In the genomic region with DNA sequence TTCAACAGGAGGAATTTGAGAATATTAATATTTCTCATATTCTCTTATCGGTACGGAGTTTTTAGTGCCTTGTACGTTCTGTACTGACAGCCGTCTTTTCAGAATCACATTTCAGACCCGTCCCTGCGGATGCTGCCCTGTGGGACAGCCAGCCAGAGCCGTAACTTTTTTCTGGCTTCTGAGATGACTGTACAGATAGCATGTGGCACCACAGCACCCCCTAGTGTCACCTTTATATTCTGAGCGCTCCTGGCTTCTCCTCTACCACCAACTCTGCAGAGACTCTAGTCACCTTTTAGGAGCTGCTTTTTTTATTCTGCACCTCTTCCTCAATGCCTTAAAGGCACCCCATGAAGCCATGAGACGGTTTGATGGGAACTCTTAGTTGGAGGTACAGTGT, we compare ENCODE assay signal across 8 mouse cellular contexts. TPM values are rescaled to one million over a fixed set of nuclear protein-coding genes. Genes with fewer than 3 reads are reported as not detected.
A peak's percentile ranks its signal among the peaks of the same experiment; 100 is the strongest.
DNase-seq lines count a peak whose midpoint lies in the region; ATAC-seq lines count a peak whose summit lies in the region.

No protein-coding gene starts in this region.

- H3K9me3 ChIP-seq in embryonic facial prominence, embryonic 11.5 days (replicated peaks; ENCODE audit: control insufficient read depth, low read length): no peaks in the 10 kb centered on the region
- H3K9me3 ChIP-seq in liver, embryonic 13.5 days (replicated peaks): no peaks in the 10 kb centered on the region
- H3K9me3 ChIP-seq in stomach, embryonic 15.5 days: no peaks in the 10 kb centered on the region

- H3K27ac ChIP-seq in embryonic facial prominence, embryonic 11.5 days (replicated peaks; ENCODE audit: low read depth, low read length): 0 out of 2 replicates have a peak overlapping the region, but pooled peaks have one; percentile 54
- H3K27ac ChIP-seq in liver, embryonic 13.5 days: peak overlapping the region; percentile 75
- H3K27ac ChIP-seq in stomach, embryonic 15.5 days: peak overlapping the region; percentile 68; the same call in 1 of the 2 replicates

- no peaks in the 10 kb centered on the region; the same call in 1 of the 2 replicates for H3K36me3 ChIP-seq in embryonic facial prominence, embryonic 11.5 days (replicated peaks; ENCODE audit: control insufficient read depth, insufficient read depth, low read depth, low read length)
- H3K36me3 ChIP-seq in liver, embryonic 13.5 days: peaks cover 6% of the 10 kb centered on the region
- no peaks in the 10 kb centered on the region for H3K36me3 ChIP-seq in stomach, embryonic 15.5 days

- H3K9ac ChIP-seq in embryonic facial prominence, embryonic 11.5 days (replicated peaks; ENCODE audit: low read length): no peak overlapping the region
- peak overlapping the region; percentile 51 for H3K9ac ChIP-seq in liver, embryonic 13.5 days
- H3K9ac ChIP-seq in stomach, embryonic 15.5 days: no peak overlapping the region

- WGBS in embryonic facial prominence, embryonic 11.5 days: 9% methylated on average over 9 of the region's 9 CpGs
- WGBS in liver, embryonic 13.5 days (ENCODE audit: insufficient replicate concordance): 7% methylated on average over 9 of the region's 9 CpGs
- WGBS in stomach, embryonic 15.5 days: 12% methylated on average over 9 of the region's 9 CpGs

- DNase-seq in CD4-positive helper T cell, adult 2 months (ENCODE audit: low read depth, low spot score): peak; percentile 82
- DNase-seq in adrenal gland, postnatal 36 days: peak; percentile 70 to 83
- DNase-seq in embryonic facial prominence, embryonic 11.5 days (ENCODE audit: low spot score): peak; percentile 88
- DNase-seq in heart, adult 18-20 months: peak; percentile 85 to 87
- peak; percentile 63 for DNase-seq in kidney, adult 11 months
- peak; percentile 66 for DNase-seq in liver, embryonic 13.5 days
- peak; percentile 71 for DNase-seq in natural killer cell, adult 2 months (ENCODE audit: low spot score in 2 of 2)

- no peaks in the 10 kb centered on the region for H3K4me1 ChIP-seq in embryonic facial prominence, embryonic 11.5 days (ENCODE audit: control insufficient read depth, insufficient read depth, low read length)
- H3K4me1 ChIP-seq in liver, embryonic 13.5 days (replicated peaks): peaks cover 56% of the 10 kb centered on the region
- peaks cover 24% of the 10 kb centered on the region for H3K4me1 ChIP-seq in stomach, embryonic 15.5 days

- peak overlapping the region; percentile 3; the same call in 1 of the 2 replicates for H3K4me2 ChIP-seq in embryonic facial prominence, embryonic 11.5 days (ENCODE audit: low read depth, low read length)
- H3K4me2 ChIP-seq in liver, embryonic 13.5 days: peak overlapping the region; percentile 69
- H3K4me2 ChIP-seq in stomach, embryonic 15.5 days: peak overlapping the region; percentile 48

- 0 out of 2 replicates have a peak, but pooled peaks have one; percentile 57 for ATAC-seq in embryonic facial prominence, embryonic 11.5 days (replicated peaks; ENCODE audit: insufficient number of reproducible peaks, low FRiP score, low TSS enrichment, low read depth)
- peak; percentile 40 for ATAC-seq in liver, embryonic 13.5 days (ENCODE audit: low read depth)
- peak; percentile 72 for ATAC-seq in stomach, embryonic 15.5 days (ENCODE audit: insufficient read depth, low FRiP score, low read depth)

- no peaks in the 10 kb centered on the region for H3K27me3 ChIP-seq in embryonic facial prominence, embryonic 11.5 days (ENCODE audit: control insufficient read depth, insufficient read depth, low read length)
- no peaks in the 10 kb centered on the region for H3K27me3 ChIP-seq in liver, embryonic 13.5 days
- no peaks in the 10 kb centered on the region for H3K27me3 ChIP-seq in stomach, embryonic 15.5 days (replicated peaks)

- H3K4me3 ChIP-seq in embryonic facial prominence, embryonic 11.5 days (ENCODE audit: low read depth, low read length): no peak overlapping the region
- H3K4me3 ChIP-seq in liver, embryonic 13.5 days (replicated peaks): peak overlapping the region; percentile 35
- peak overlapping the region; percentile 6 for H3K4me3 ChIP-seq in stomach, embryonic 15.5 days (replicated peaks)

RNA-seq across cellular contexts. Expression of gene BC051665, which starts 47.7 kb away (rescaled TPM):
- not detected for total RNA-seq in adrenal gland, postnatal 36 days (2021)
- not detected in 2 replicates for polyA plus RNA-seq in embryonic facial prominence, embryonic 11.5 days (2014; fragmentation: Nextera tagmentation; extraction: Ambion mirVana)
- not detected for total RNA-seq in heart, adult 18-20 months (2021)
- polyA plus RNA-seq in liver, embryonic 13.5 days (2015; fragmentation: Nextera tagmentation; extraction: Ambion mirVana): not detected in 2 replicates
- polyA plus RNA-seq in stomach, embryonic 15.5 days (2015; fragmentation: Nextera tagmentation; extraction: Ambion mirVana): not detected in 2 replicates

Comparison
In these comparisons a context has a peak if more than half of its experiments do, and no peak if none do; other contexts are left out.
1. H3K4me2 ChIP-seq: peak in every context shown above with its lines; median percentile 69 in liver, embryonic 13.5 days; 48 in stomach, embryonic 15.5 days; 3 in embryonic facial prominence, embryonic 11.5 days.